Mouse (Mus musculus) lung, embryonic 16.5 days (tissue): ENCODE measurements around the gene Rtn1. TPM values are rescaled to one million over a fixed set of nuclear protein-coding genes. Genes with fewer than 3 reads are reported as not detected.

Experiments
- ATAC-seq: fragments of 200-750 bp; cut with Nextera tagmentation; 2 replicates; pipeline ENCODE4 v1.8.0; 2017; ENCODE audit warnings: low read depth, mild to moderate bottlenecking, moderate library complexity
- H3K27ac ChIP-seq: fragments of 300-500 bp; sonication (generic); 2 replicates; pipeline ENCODE4 v1.5.1; 2014; ENCODE audit warnings: mild to moderate bottlenecking, control low read depth, low read length
- H3K27me3 ChIP-seq: fragments of 300-500 bp; sonication (generic); 2 replicates; pipeline ENCODE4 v1.6.1; 2014; ENCODE audit warnings: low read depth, low read length, mixed read lengths; ENCODE audit not compliant: control insufficient read depth, insufficient read depth
- H3K36me3 ChIP-seq: fragments of 300-500 bp; sonication (generic); 2 replicates; pipeline ENCODE4 v1.6.1; 2014; ENCODE audit warnings: low read length; ENCODE audit not compliant: control insufficient read depth, insufficient read depth
- H3K4me1 ChIP-seq: fragments of 300-500 bp; sonication (generic); replicated peaks from 2 replicates; pipeline ENCODE4 v1.6.1; 2014; ENCODE audit warnings: low read length, mixed read lengths; ENCODE audit not compliant: control insufficient read depth, insufficient read depth
- H3K4me2 ChIP-seq: fragments of 300-500 bp; sonication (generic); 2 replicates; pipeline ENCODE4 v1.6.1; 2014; ENCODE audit warnings: low read depth, low read length, control low read depth
- H3K4me3 ChIP-seq: fragments of 300-500 bp; sonication (generic); 2 replicates; pipeline ENCODE4 v1.5.1; 2014; ENCODE audit warnings: mild to moderate bottlenecking, low read length, control low read depth
- H3K9ac ChIP-seq: fragments of 300-500 bp; sonication (generic); 2 replicates; pipeline ENCODE4 v1.6.1; 2014; ENCODE audit warnings: low read length, control low read depth
- H3K9me3 ChIP-seq: fragments of 300-500 bp; sonication (generic); 2 replicates; pipeline ENCODE4 v1.6.1; 2016; ENCODE audit warnings: low read length; ENCODE audit not compliant: control insufficient read depth
- whole genome bisulfite sequencing: fragments of 180-500 bp; shearing (Covaris S2); extraction: QIAGEN DNeasy Blood & Tissue Kit; methylation state at CpG from one replicate; pipeline ENCODE4 v1.1.7; 2014; 5-methylcytosine and 5-hydroxymethylcytosine counted together
- polyA plus RNA-seq: library from polyadenylated mRNA; unstranded; fragments of >200 nt; fragmentation: Nextera tagmentation; extraction: Ambion mirVana; gene quantifications from 2 replicates; pipeline ENCODE4 v1.2.1, GENCODE M21; 2015

Gene Rtn1
- polyA plus RNA-seq, 1 experiment from 2014 or later: 14.6 TPM

- Histone ChIP-seq H3K27me3 (no peaks in the 10 kb centered on the region), H3K9ac (no peak overlapping the region), H3K36me3 (no peaks in the 10 kb centered on the region), H3K4me2 (no peak overlapping the region), H3K4me3 (no peak overlapping the region), H3K9me3 (no peaks in the 10 kb centered on the region), H3K27ac (no peak overlapping the region), H3K4me1 (no peaks in the 10 kb centered on the region)
- ATAC-seq: no peak
- WGBS: 22% methylated on average over 3 of the region's 3 CpGs
Observed at GRCm38 (mm10) chr12:72417762-72418161, 8.9 kb upstream of the Rtn1 start.

DNA sequence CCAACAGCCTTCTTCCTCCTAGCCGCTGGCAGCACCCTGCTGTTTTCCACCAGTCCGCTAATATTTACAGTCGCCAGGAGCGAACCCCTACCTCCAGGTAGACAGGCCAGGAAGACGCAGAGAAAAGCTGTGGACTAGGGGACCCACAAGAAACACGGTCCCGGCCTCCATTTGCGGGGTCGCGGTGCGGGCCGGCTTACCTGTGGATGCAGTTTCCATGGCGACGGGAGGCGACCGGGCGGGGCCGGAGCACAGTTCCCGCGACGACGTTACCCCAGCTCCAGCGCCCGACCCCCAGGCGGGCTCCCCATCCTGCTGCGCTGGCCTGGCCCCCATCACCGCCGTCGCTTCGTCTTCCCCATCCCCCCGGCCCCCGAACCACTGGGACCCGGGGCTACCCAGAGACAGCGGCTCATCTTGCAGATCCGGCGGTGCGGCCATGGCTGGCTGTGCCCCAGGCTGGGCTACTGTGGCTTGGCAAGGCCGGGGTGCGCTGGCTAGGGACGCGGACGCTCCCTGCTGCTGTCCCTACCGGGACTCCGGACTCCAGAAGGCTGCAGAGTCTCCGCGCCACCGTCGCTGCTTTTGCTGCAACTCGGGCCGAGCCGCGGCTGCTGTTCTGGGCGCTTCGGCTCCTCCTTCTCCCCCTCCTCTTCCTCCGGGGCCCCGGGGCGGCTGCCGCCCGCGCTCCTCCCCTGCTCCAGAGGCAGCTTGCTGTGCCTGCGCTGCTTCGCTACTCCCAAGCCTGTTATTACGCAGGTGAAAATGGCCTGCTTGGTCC, 553 bp downstream of the Rtn1 start:
- peak overlapping the region; percentile 67 for H3K9ac ChIP-seq
- peaks cover 11% of the 10 kb centered on the region for H3K4me1 ChIP-seq
- peak overlapping the region; percentile 63 for H3K4me3 ChIP-seq
- H3K4me2 ChIP-seq: peak overlapping the region; percentile 98
- no peaks in the 10 kb centered on the region for H3K36me3 ChIP-seq
- H3K9me3 ChIP-seq: no peaks in the 10 kb centered on the region
- under 1% methylated on average over 51 of the region's 63 CpGs for WGBS
- no peak overlapping the region for H3K27ac ChIP-seq
- H3K27me3 ChIP-seq: peaks cover 23% of the 10 kb centered on the region
- peak; percentile 88 for ATAC-seq

- Histone ChIP-seq H3K4me2 (peak overlapping the region; percentile 98), H3K36me3 (no peaks in the 10 kb centered on the region), H3K27ac (no peak overlapping the region), H3K9ac (peak overlapping the region; percentile 67; the same call in 1 of the 2 replicates), H3K4me3 (peak overlapping the region; percentile 63), H3K4me1 (peaks cover 11% of the 10 kb centered on the region), H3K9me3 (no peaks in the 10 kb centered on the region), H3K27me3 (peaks cover 23% of the 10 kb centered on the region)
- under 1% methylated on average over 17 of the region's 17 CpGs for WGBS
- ATAC-seq: no peak
Observed at GRCm38 (mm10) chr12:72407721-72408110, 1.1 kb downstream of the Rtn1 start.

DNA sequence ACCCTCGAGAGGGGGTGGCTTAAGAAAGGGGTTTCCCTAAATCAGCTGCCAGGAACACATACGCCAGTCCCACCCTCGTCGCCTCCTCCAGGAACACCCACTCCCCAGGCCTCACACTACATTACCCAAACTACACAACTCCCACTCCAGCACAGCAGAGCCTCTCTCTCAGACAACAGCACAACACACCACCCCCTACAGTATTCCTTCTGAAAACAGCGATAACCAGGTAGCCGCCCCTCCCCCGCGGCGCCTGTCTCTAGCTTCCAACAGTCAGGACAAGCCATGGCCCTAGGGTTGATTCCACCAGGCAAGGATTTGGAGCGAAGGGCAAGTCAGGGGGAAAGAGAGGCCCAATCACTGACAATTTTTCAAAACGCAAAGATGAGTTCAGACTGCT, 1.7 kb downstream of the Rtn1 start:
- no peak overlapping the region for H3K27ac ChIP-seq
- WGBS: 17% methylated on average over 11 of the region's 11 CpGs
- H3K9me3 ChIP-seq: no peaks in the 10 kb centered on the region
- H3K4me3 ChIP-seq: peak overlapping the region; percentile 63; the same call in 1 of the 2 replicates
- no peaks in the 10 kb centered on the region for H3K36me3 ChIP-seq
- H3K27me3 ChIP-seq: peaks cover 23% of the 10 kb centered on the region
- peaks cover 11% of the 10 kb centered on the region for H3K4me1 ChIP-seq
- no peak overlapping the region for H3K9ac ChIP-seq
- H3K4me2 ChIP-seq: peak overlapping the region; percentile 98
- no peak for ATAC-seq

DNA sequence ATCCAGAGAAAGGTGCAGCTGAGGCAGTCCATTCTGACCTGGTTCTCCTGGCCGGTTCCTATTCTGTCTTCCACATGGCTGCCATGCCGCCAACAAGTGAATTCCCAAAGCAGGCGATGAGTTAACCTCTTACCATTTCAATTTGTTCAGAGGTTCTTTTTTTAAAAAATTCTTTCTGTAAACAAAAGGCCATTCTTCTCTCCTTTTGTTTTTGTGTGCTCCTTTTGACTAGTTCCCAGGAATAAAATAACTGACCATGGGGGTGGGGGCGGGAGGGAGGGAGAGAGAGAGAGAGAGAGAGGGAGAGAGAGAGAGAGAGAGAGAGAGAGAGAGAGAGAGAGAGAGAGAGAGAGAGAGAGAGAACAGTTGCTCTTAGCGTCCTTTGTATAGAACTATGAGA, 3.8 kb downstream of the Rtn1 start:
- Histone ChIP-seq H3K27ac (no peak overlapping the region), H3K9ac (no peak overlapping the region), H3K4me1 (peaks cover 11% of the 10 kb centered on the region), H3K9me3 (no peaks in the 10 kb centered on the region), H3K36me3 (no peaks in the 10 kb centered on the region), H3K4me3 (no peak overlapping the region), H3K27me3 (peaks cover 23% of the 10 kb centered on the region), H3K4me2 (no peak overlapping the region)
- 54% methylated on average over 5 of the region's 5 CpGs for WGBS
- ATAC-seq: no peak

- H3K9ac ChIP-seq: no peak overlapping the region
- H3K36me3 ChIP-seq: no peaks in the 10 kb centered on the region
- no peak for ATAC-seq
- H3K4me1 ChIP-seq: peaks cover 2% of the 10 kb centered on the region; the same call in 1 of the 2 replicates
- H3K27ac ChIP-seq: no peak overlapping the region
- WGBS: 43% methylated on average over 13 of the region's 13 CpGs
- H3K9me3 ChIP-seq: no peaks in the 10 kb centered on the region
- no peaks in the 10 kb centered on the region for H3K27me3 ChIP-seq
- H3K4me2 ChIP-seq: no peak overlapping the region
- no peak overlapping the region for H3K4me3 ChIP-seq
Observed at GRCm38 (mm10) chr12:72393046-72393805, 15.6 kb downstream of the Rtn1 start.

- H3K27ac ChIP-seq: no peak overlapping the region
- H3K4me2 ChIP-seq: no peak overlapping the region
- no peaks in the 10 kb centered on the region for H3K27me3 ChIP-seq
- H3K9ac ChIP-seq: no peak overlapping the region
- no peak overlapping the region for H3K4me3 ChIP-seq
- no peak for ATAC-seq
- WGBS: 44% methylated on average over 2 of the region's 2 CpGs
- H3K36me3 ChIP-seq: no peaks in the 10 kb centered on the region
- peaks cover 2% of the 10 kb centered on the region; the same call in 1 of the 2 replicates for H3K4me1 ChIP-seq
- H3K9me3 ChIP-seq: no peaks in the 10 kb centered on the region
Observed at GRCm38 (mm10) chr12:72390346-72390745, 18.5 kb downstream of the Rtn1 start.

DNA sequence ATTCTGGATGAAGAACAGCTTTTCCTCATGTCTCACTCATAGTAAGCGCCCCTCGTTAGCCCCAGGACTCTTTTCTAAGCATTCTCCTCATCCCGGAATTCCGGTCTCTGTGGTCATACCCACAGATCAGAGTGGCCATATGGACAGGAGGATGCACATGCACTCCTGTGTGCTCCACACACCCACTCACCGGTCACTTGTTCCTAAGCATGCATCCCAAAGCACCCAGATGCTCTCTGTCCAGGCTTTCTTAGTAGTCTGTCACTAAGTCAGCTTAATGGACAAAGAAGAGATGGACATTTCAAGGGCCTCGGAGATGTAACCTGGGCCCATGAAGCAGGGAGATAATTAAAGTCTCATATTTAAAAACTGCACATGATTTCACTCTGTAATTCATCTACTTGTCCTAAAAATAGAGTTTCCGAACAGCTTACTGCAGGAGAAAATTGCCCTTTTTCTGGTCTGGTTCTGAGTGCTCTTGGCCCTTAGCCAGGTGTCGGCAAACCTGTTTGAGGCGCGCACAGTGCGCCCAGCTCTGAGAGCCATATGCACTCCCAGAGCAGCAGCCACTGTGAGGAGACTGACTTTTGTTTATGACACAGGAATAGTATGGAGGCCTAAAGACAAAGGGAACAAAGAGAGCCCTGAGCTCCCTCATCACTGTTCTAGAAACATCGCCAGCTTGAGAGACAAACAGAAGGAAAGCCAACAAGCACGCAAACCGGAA, 19.3 kb downstream of the Rtn1 start:
- Histone ChIP-seq H3K4me1 (peaks cover 2% of the 10 kb centered on the region; the same call in 1 of the 2 replicates), H3K27me3 (no peaks in the 10 kb centered on the region), H3K4me2 (no peak overlapping the region), H3K27ac (no peak overlapping the region), H3K4me3 (no peak overlapping the region), H3K9me3 (no peaks in the 10 kb centered on the region), H3K36me3 (no peaks in the 10 kb centered on the region), H3K9ac (no peak overlapping the region)
- ATAC-seq: no peak
- WGBS: 58% methylated on average over 14 of the region's 14 CpGs

- WGBS: 90% methylated on average over 5 of the region's 5 CpGs
- H3K9me3 ChIP-seq: no peaks in the 10 kb centered on the region
- no peak overlapping the region for H3K9ac ChIP-seq
- peaks cover 2% of the 10 kb centered on the region; the same call in 1 of the 2 replicates for H3K4me1 ChIP-seq
- H3K4me2 ChIP-seq: no peak overlapping the region
- no peaks in the 10 kb centered on the region for H3K36me3 ChIP-seq
- no peak overlapping the region for H3K4me3 ChIP-seq
- no peak overlapping the region for H3K27ac ChIP-seq
- H3K27me3 ChIP-seq: no peaks in the 10 kb centered on the region
- ATAC-seq: no peak
Observed at GRCm38 (mm10) chr12:72388835-72389234, 20.0 kb downstream of the Rtn1 start.
